8 mouse cellular contexts compared by ENCODE assay signal in the genomic region with DNA sequence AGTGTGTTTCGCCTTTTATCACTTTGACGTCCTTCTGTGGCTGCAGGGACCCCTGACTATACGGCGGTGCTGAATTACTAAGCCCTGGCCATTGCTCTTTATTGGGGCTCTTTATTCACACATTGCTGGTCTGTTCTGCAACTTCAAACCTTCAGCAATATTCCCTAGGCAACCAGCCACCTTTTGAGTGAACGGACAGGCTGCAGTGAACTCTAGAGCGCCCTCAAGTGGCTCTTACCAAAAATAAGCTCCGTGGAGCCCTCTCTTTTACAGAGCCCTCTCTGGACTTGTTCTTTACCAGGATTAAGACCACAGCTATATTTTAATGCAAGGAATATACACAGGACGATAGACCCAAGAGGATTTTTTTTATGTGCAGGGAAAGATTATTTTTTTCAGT.
DNase-seq lines count a peak whose midpoint lies in the region; ATAC-seq and TF ChIP-seq lines count a peak whose summit lies in the region.

No protein-coding gene starts in this region.

- no peak overlapping the region for H3K9ac ChIP-seq in liver, postnatal 0 days (replicated peaks)

- intact Hi-C loops in heart, postnatal 14 days (cut with DNase I), result no loop called here
- intact Hi-C loops in left cerebral cortex, adult 2 months (cut with DNase I), result loop anchor here (5.0 to 10.0 kb wide), 2 partner anchors 481 to 813 kb away; no protein-coding TSS in a partner anchor

- no peaks in the 10 kb centered on the region for H3K27me3 ChIP-seq in liver, postnatal 0 days (ENCODE audit: insufficient read depth, low read length)

- TF ChIP-seq EP300 in liver, postnatal 0 days (IDR thresholded peaks at IDR 0.05; ENCODE audit: low read depth), result no peak

- TF ChIP-seq POLR2A in brain, embryonic 14.5 days (IDR thresholded peaks at IDR 0.05; ENCODE audit: borderline replicate concordance, extremely low read depth, insufficient read depth, insufficient read length, poor library complexity, severe bottlenecking), result no peak

- no peak for ATAC-seq in liver, postnatal 0 days

- DNase-seq in liver, postnatal 0 days, result no peak
- no peak for DNase-seq in liver
- peak; percentile 83 for DNase-seq in brain, embryonic 14.5 days (ENCODE audit: low read depth)
- DNase-seq in heart, postnatal 14 days, result peak; percentile 6 to 12
- DNase-seq in left cerebral cortex, adult 2 months (ENCODE audit: extremely low spot score in 1 of 2, low spot score in 2 of 2), result peak in 1 of 2 experiments; percentile 28
- peak; percentile 9 for DNase-seq in skeletal muscle tissue, adult 2 months (ENCODE audit: low read depth, low spot score)
- DNase-seq in cerebellum, adult 11 months, result no peak
- no peak for DNase-seq in MN1 (ENCODE audit: low spot score)

- no peaks in the 10 kb centered on the region for H3K9me3 ChIP-seq in liver, postnatal 0 days (ENCODE audit: low read length)

- H3K4me1 ChIP-seq in liver, postnatal 0 days (ENCODE audit: insufficient read depth), result no peaks in the 10 kb centered on the region

- H3K27ac ChIP-seq in liver, postnatal 0 days (ENCODE audit: low read depth), result no peak overlapping the region
- H3K27ac ChIP-seq in left cerebral cortex, adult 2 months, result no peak overlapping the region

- H3K36me3 ChIP-seq in liver, postnatal 0 days (replicated peaks; ENCODE audit: insufficient read depth, low read length), result no peaks in the 10 kb centered on the region

- H3K4me2 ChIP-seq in liver, postnatal 0 days (ENCODE audit: low read depth, low read length), result no peak overlapping the region

- 38% methylated on average over 8 of the region's 8 CpGs for WGBS in liver, postnatal 0 days (ENCODE audit: insufficient replicate concordance)

- TF ChIP-seq CTCF in liver, postnatal 0 days (IDR thresholded peaks at IDR 0.05; ENCODE audit: low read depth), result peak; percentile 53
- peak; percentile 67 for TF ChIP-seq CTCF in brain, embryonic 14.5 days (IDR thresholded peaks at IDR 0.05; ENCODE audit: borderline replicate concordance, extremely low read depth, insufficient read depth, insufficient read length)
- TF ChIP-seq CTCF in left cerebral cortex, adult 2 months (IDR thresholded peaks at IDR 0.05), result peak; percentile 67

- H3K4me3 ChIP-seq in liver, postnatal 0 days (ENCODE audit: low read depth, low read length), result no peak overlapping the region
- no peak overlapping the region for H3K4me3 ChIP-seq in left cerebral cortex, adult 2 months

Comparison
In these comparisons a context has a peak if more than half of its experiments do, and no peak if none do; other contexts are left out.
1. DNase-seq: peak in brain, embryonic 14.5 days (single experiment), heart, postnatal 14 days (2 of 2) and skeletal muscle tissue, adult 2 months (single experiment); none in liver, postnatal 0 days (single experiment), liver (single experiment), cerebellum, adult 11 months (single experiment) and MN1 (single experiment).
2. Peak in every context shown above with its lines, with median percentiles within 50 percentile points of each other: CTCF ChIP-seq.